Mouse (Mus musculus): ENCODE data around the gene Cdkal1. TPM values are rescaled to one million over a fixed set of nuclear protein-coding genes. Genes with fewer than 3 reads are reported as not detected.
A peak's percentile ranks its signal among the peaks of the same experiment; 100 is the strongest.

Gene Cdkal1
- polyA plus RNA-seq, 1 experiment from 2014 or later: 25.9 TPM

DNA sequence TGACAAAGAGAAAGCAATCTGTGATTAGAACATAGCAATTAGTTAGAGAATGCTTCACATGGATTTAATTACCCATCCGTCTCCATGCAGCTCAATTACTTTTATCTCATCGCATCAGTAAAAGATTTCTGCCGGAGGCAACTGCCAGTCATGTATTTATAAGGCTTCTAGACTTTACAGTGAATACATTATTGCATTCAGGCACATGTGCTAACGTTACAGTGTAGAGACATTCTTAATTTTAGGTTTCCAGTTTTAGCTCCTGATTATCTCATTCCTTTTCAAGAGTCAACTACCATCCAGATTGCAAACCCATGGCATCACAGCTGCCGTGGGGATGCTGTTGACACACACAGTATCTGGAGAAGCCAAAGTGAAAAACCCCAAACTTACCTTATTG, 289.8 kb downstream of the Cdkal1 start:
- no peak overlapping the region for H3K27ac ChIP-seq
- H3K4me3 ChIP-seq: no peak overlapping the region
- no peaks in the 10 kb centered on the region for H3K36me3 ChIP-seq
- DNase-seq (ENCODE audit: low spot score): no peak
- no peaks in the 10 kb centered on the region for H3K27me3 ChIP-seq (ENCODE audit: insufficient read depth, poor library complexity, severe bottlenecking)
- 63% methylated on average over 5 of the region's 5 CpGs for WGBS
- H3K4me1 ChIP-seq: peaks cover 8% of the 10 kb centered on the region; the same call in 1 of the 2 replicates
- H3K9me3 ChIP-seq: no peaks in the 10 kb centered on the region

DNA sequence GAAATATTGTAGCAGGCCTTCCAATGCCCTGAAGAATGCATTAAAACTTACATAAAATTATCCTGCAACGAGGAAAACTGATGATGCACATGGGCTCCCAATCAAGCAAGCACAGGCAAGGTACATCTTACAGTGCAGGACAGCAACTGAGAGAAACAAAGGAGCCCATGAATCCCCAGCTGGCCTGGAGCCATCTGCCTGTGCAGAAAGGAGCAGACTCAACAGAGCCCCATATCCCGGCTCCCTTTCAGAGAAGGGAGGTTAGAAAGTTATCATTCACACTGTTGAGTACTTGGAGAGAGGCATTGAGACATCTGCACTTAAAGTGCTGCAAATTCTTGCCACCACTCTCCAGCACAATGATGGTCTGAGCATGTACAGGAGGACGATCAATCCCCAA, 296.3 kb downstream of the Cdkal1 start:
- H3K4me3 ChIP-seq: no peak overlapping the region
- H3K9me3 ChIP-seq: no peaks in the 10 kb centered on the region
- 54% methylated on average over 3 of the region's 3 CpGs for WGBS
- H3K27ac ChIP-seq: peak overlapping the region; percentile 67
- H3K4me1 ChIP-seq: peaks cover 22% of the 10 kb centered on the region
- H3K36me3 ChIP-seq: no peaks in the 10 kb centered on the region
- H3K27me3 ChIP-seq (ENCODE audit: insufficient read depth, poor library complexity, severe bottlenecking): no peaks in the 10 kb centered on the region
- no peak for DNase-seq (ENCODE audit: low spot score)

DNA sequence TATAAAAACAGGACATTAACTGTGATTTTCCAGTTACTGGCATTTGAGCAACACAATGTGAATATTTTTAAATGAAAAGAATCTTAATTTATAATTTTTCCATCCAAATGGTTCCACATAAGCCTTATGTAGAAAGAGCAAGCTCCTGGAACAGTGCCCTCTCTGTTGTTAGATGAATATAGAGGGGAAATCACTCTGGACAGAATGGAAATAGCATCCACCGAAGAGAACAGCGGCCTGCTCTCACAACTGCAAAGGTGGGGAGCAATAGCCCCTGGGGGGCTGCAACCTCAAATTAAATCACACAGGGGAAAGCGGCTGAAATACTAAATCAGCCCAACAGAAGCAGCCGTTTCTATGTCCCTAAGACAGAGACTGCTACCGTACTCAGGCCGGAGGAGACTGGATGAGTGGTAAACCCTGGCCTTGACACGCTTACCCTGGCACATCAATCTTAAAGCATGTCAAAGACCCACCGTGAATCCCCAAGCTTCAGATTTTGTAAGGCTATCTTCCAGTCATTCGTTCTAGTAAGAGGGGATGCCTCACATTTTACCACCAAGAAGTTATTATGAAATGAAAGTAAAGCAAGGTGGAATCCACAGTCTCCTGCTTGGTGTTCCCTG, 300.2 kb downstream of the Cdkal1 start:
- Histone ChIP-seq H3K9me3 (no peaks in the 10 kb centered on the region), H3K27ac (no peak overlapping the region), H3K4me1 (peaks cover 25% of the 10 kb centered on the region), H3K4me3 (no peak overlapping the region), H3K27me3 (ENCODE audit: insufficient read depth, poor library complexity, severe bottlenecking) (no peaks in the 10 kb centered on the region), H3K36me3 (no peaks in the 10 kb centered on the region)
- DNase-seq (ENCODE audit: low spot score): no peak
- 82% methylated on average over 9 of the region's 9 CpGs for WGBS

DNA sequence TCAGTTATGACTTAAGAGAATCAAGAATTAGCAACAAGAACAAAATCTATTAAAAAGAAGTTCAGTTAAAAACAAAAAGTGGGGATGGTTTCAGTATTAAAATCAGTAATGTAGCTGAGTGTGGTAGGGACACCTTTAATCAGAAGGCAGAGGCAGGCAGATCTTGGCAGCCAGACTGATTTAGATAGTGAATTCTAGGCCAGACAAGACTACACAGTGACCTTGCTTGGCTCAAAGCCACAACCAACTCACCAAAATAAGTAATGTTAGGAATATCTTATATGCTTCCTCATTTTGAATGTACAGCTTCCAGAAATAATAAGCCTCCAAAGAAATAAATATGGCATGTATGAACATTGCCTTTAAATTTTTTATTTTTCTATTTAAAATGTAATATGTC, 301.7 kb downstream of the Cdkal1 start:
- no peak for DNase-seq (ENCODE audit: low spot score)
- Histone ChIP-seq H3K4me3 (no peak overlapping the region), H3K4me1 (peaks cover 24% of the 10 kb centered on the region), H3K27ac (no peak overlapping the region), H3K9me3 (no peaks in the 10 kb centered on the region), H3K27me3 (ENCODE audit: insufficient read depth, poor library complexity, severe bottlenecking) (no peaks in the 10 kb centered on the region), H3K36me3 (no peaks in the 10 kb centered on the region)

DNA sequence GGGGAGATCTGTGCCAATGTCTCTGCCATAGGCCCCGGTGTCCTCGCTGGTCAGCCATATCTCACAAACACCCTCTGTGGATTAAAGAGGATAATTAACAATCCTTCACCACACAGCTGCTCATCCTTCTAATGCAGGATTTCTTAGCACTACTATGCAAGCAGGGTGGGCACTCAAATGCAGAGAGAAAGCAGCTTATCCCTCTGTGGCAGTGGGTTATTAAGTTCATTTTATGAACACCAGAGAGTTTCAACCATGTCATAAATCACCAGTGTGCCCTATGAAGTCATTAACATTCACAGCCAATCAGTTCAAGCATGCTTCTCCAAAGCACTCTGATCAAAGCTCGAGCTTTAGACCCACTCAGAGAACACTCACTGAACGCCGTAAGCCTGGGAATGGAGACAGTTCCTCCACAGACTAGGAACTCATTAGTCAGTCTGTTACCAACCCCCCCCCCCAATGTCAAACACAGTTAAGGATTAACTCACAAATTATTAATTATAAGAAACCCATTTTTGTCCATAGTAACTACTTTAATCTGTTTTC, 303.1 kb downstream of the Cdkal1 start:
- H3K36me3 ChIP-seq: no peaks in the 10 kb centered on the region
- H3K4me1 ChIP-seq: peaks cover 11% of the 10 kb centered on the region
- H3K27ac ChIP-seq: no peak overlapping the region
- DNase-seq (ENCODE audit: low spot score): no peak
- H3K9me3 ChIP-seq: no peaks in the 10 kb centered on the region
- H3K4me3 ChIP-seq: no peak overlapping the region
- 78% methylated on average over 5 of the region's 5 CpGs for WGBS
- H3K27me3 ChIP-seq (ENCODE audit: insufficient read depth, poor library complexity, severe bottlenecking): no peaks in the 10 kb centered on the region

DNA sequence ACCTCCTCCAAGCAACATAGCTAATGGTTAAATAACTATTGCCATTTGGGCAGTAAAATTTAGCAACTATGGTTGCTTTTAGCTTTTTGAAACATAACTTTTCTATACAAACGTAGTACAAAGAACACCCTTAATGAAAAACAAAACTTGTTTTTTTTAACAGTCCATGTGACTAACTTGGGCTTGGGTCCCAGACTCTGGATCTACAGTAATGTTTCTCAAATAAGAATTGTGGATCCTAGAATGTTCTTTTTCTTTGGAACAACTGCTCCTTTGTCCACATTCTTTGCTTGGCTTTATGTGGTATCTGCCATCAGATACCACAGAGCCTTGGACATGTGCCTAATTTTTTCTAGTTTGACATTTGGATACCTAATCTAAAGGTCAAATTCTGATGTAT, 304.6 kb downstream of the Cdkal1 start:
- no peak overlapping the region for H3K27ac ChIP-seq
- peaks cover 11% of the 10 kb centered on the region for H3K4me1 ChIP-seq
- 77% methylated on average over 1 of the region's 1 CpGs for WGBS
- no peaks in the 10 kb centered on the region for H3K27me3 ChIP-seq (ENCODE audit: insufficient read depth, poor library complexity, severe bottlenecking)
- no peak overlapping the region for H3K4me3 ChIP-seq
- DNase-seq (ENCODE audit: low spot score): no peak
- no peaks in the 10 kb centered on the region for H3K9me3 ChIP-seq
- no peaks in the 10 kb centered on the region for H3K36me3 ChIP-seq

DNA sequence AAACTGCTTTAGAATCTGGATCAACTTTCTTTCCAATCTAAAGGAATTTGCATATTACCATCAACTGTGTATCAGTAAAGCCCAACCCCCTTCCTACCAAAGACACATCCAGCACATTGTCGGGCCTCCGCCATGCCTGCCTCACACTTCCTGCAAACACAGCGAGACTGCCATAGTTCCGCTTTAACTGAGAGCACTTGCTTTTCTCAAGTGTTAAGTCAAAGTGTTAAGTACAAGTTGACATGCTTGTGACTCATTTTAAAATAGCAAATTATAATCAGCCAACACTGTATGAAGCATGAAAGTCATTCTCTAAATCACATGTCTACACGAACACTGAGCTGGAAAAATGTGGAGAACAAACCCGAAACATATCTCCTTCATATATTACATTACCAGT, 305.3 kb downstream of the Cdkal1 start:
- Histone ChIP-seq H3K4me3 (no peak overlapping the region), H3K27me3 (ENCODE audit: insufficient read depth, poor library complexity, severe bottlenecking) (no peaks in the 10 kb centered on the region), H3K36me3 (no peaks in the 10 kb centered on the region), H3K27ac (no peak overlapping the region), H3K9me3 (no peaks in the 10 kb centered on the region), H3K4me1 (peaks cover 11% of the 10 kb centered on the region)
- no peak for DNase-seq (ENCODE audit: low spot score)
- 65% methylated on average over 6 of the region's 6 CpGs for WGBS

DNA sequence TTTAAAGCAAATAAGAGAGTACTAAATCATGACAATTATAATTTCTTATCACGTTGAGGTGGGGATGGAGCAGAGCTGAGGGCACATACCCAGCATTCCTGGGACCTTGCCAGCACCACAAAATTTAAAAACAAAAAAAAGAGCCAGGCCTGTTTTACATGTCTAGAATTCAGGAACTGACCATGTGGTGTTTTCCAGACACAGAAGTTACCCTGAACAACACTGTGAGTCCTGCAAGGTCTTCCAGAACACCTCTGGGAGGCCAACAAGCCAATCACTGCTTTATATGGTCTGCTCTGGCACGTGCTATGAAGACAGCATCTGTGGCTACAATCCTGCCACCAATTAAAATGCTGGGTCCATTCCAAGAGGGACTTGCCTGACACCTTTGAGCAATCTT, 305.7 kb downstream of the Cdkal1 start:
- no peaks in the 10 kb centered on the region for H3K27me3 ChIP-seq (ENCODE audit: insufficient read depth, poor library complexity, severe bottlenecking)
- H3K36me3 ChIP-seq: no peaks in the 10 kb centered on the region
- WGBS: 61% methylated on average over 2 of the region's 2 CpGs
- no peak overlapping the region for H3K27ac ChIP-seq
- H3K9me3 ChIP-seq: no peaks in the 10 kb centered on the region
- peaks cover 11% of the 10 kb centered on the region for H3K4me1 ChIP-seq
- H3K4me3 ChIP-seq: no peak overlapping the region
- DNase-seq (ENCODE audit: low spot score): no peak

DNA sequence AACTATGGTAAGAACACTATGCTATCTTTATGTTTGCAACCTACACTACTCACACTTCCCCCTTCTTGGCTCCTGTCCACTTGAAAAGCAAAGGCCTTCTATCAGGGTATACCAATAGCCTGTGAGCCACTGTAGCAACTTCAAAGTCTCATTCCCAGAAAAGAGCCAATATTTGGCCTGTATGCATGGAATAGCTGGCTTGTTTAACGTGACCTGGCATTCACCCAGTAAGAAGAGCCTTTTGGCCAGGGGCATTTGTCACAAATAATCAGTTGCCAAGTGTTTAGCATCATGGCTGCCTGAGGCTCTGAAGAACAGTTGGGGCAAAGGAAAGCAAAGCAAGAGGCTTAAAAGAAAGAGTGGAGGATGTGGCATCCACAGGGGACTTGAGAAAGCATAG, 317.6 kb downstream of the Cdkal1 start:
- 76% methylated on average over 1 of the region's 1 CpGs for WGBS
- H3K4me1 ChIP-seq: peaks cover 7% of the 10 kb centered on the region; the same call in 1 of the 2 replicates
- H3K36me3 ChIP-seq: peaks cover 5% of the 10 kb centered on the region; the same call in 1 of the 2 replicates
- H3K4me3 ChIP-seq: no peak overlapping the region
- no peaks in the 10 kb centered on the region for H3K9me3 ChIP-seq
- H3K27ac ChIP-seq: no peak overlapping the region
- no peaks in the 10 kb centered on the region for H3K27me3 ChIP-seq (ENCODE audit: insufficient read depth, poor library complexity, severe bottlenecking)
- DNase-seq (ENCODE audit: low spot score): no peak

DNA sequence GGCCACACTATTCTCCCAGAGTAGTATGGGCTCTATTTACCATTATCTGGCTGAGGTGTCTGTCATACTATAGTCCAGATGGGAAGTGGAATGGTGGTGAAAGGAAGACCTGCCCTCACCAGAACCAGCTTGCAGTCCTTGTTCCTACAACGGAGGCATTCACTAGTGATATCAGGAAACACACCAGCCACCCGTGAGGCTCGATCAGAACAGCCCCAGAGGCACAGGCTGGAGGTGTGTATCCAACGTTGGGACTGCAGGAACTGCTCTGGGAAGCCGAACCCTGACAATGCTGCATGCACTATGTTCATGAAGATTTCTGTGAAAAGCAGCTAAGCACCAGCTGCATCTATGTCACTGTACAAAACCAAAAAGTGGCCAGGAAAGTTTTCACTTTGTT, 321.9 kb downstream of the Cdkal1 start:
- Histone ChIP-seq H3K9me3 (no peaks in the 10 kb centered on the region), H3K36me3 (no peaks in the 10 kb centered on the region), H3K27me3 (ENCODE audit: insufficient read depth, poor library complexity, severe bottlenecking) (no peaks in the 10 kb centered on the region)

DNA sequence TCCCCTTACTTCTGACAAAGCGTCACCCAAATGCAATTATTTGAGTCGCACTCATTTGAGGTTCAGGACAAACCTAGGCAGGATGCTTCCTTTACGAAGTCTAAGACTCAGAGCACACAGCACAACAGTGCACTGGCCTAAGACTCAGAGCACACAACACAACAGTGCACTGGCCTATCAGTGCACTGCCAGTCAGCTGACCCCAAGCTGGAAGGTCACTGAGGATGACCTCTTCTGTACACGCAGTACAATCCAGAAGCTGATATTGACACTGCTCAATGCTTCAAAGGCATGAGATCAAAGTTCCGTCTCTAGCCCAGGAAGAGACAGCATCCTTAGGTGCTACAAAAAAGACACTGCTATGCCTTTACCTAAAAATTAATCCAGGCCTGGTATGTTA, 327.1 kb downstream of the Cdkal1 start:
- Histone ChIP-seq H3K36me3 (no peaks in the 10 kb centered on the region), H3K9me3 (no peaks in the 10 kb centered on the region), H3K27me3 (ENCODE audit: insufficient read depth, poor library complexity, severe bottlenecking) (no peaks in the 10 kb centered on the region), H3K27ac (no peak overlapping the region), H3K4me3 (no peak overlapping the region), H3K4me1 (peaks cover 9% of the 10 kb centered on the region; the same call in 1 of the 2 replicates)
- WGBS: 82% methylated on average over 5 of the region's 5 CpGs
- no peak for DNase-seq (ENCODE audit: low spot score)

More for the DNA sequence above, 321.9 kb downstream of the Cdkal1 start:
- DNase-seq (ENCODE audit: low spot score): peak; percentile 76
- WGBS: 24% methylated on average over 5 of the region's 5 CpGs
- Histone ChIP-seq H3K4me3 (no peak overlapping the region), H3K27ac (no peak overlapping the region; the same call in 1 of the 2 replicates), H3K4me1 (peaks cover 7% of the 10 kb centered on the region; the same call in 1 of the 2 replicates)

DNA sequence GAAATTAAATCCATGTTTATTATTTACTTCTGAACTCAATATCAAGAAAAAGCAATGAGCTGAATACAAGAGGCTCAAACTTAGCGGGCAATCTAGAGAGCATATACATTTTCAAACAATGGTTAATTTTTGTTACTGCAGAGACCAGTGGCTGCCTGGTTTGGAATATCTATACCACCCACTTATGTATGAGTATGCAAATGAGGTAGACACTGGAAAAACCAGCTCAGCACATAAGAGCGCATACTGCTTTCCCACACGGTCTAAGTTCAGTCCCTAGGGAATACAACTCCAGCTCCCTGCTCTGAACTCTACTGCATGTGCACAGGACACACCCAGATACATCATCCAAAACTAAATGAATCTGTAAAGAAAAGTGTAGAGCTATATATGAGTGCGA, 334.2 kb downstream of the Cdkal1 start:
- Histone ChIP-seq H3K4me1 (no peaks in the 10 kb centered on the region), H3K4me3 (no peak overlapping the region), H3K27ac (no peak overlapping the region), H3K27me3 (ENCODE audit: insufficient read depth, poor library complexity, severe bottlenecking) (no peaks in the 10 kb centered on the region), H3K9me3 (no peaks in the 10 kb centered on the region), H3K36me3 (no peaks in the 10 kb centered on the region)
- DNase-seq (ENCODE audit: low spot score): no peak
- WGBS: 86% methylated on average over 4 of the region's 4 CpGs

DNA sequence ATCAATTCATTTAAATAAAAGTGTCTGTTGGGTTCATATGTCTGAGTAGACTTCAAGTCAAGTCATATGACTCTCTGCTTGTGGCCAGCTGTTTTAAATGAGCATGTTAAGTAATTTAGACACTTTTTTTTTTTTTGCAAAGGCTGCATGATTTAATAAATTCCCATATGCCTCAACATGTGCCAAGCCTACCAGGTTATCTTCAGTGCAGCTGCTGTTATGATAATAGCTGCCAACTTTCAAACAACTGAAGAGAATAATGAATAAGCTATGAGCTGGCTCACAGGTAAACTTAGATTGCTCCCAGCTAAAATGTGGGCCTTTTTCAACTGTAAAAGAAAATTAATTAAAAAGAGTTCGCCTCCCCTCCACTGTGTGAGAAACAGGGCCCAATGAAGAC, 341.4 kb downstream of the Cdkal1 start:
- Histone ChIP-seq H3K27ac (no peak overlapping the region), H3K4me1 (no peaks in the 10 kb centered on the region), H3K36me3 (no peaks in the 10 kb centered on the region), H3K4me3 (no peak overlapping the region), H3K9me3 (no peaks in the 10 kb centered on the region), H3K27me3 (ENCODE audit: insufficient read depth, poor library complexity, severe bottlenecking) (no peaks in the 10 kb centered on the region)
- 71% methylated on average over 1 of the region's 1 CpGs for WGBS
- no peak for DNase-seq (ENCODE audit: low spot score)
